Comparison of ENCODE assay signal across 26 mouse cellular contexts in genomic region chr17:71791622-71792021, GRCm38 (mm10). TPM values are rescaled to one million over a fixed set of nuclear protein-coding genes. Genes with fewer than 3 reads are reported as not detected.
A peak's percentile ranks its signal among the peaks of the same experiment; 100 is the strongest.
DNase-seq lines count a peak whose midpoint lies in the region; ATAC-seq and TF ChIP-seq lines count a peak whose summit lies in the region.
"Had no signal": no experiment of that assay in that cellular context is flagged by ENCODE, and none has a peak within 500 bp of the region (broad histone marks: within the 10 kb centered on the region; RNA-seq: fewer than 3 reads in every experiment).

No protein-coding gene starts in this region.

- intact Hi-C loops in heart, postnatal 14 days (cut with DNase I): no loop called here

- H3K27me3 ChIP-seq in C2C12 (ENCODE audit: control insufficient read depth, insufficient read depth, insufficient read length) (no peaks in the 10 kb centered on the region), myocyte (ENCODE audit: control insufficient read depth, insufficient read depth, insufficient read length) (no peaks in the 10 kb centered on the region)
- H3K27me3 ChIP-seq: CH12.LX, Patski had no signal

- H3K4me2 ChIP-seq in myocyte (ENCODE audit: low read depth): no peak overlapping the region

- TF ChIP-seq POLR2A in myocyte (IDR thresholded peaks at IDR 0.05; ENCODE audit: insufficient read length, low read depth): no peak

- H3K79me2 ChIP-seq in C2C12 (ENCODE audit: control insufficient read depth, insufficient read depth) (no peaks in the 10 kb centered on the region), myocyte (ENCODE audit: control insufficient read depth, insufficient read depth) (no peaks in the 10 kb centered on the region)

- no peak for TF ChIP-seq CTCF in C2C12 (IDR thresholded peaks at IDR 0.05; ENCODE audit: control insufficient read depth, insufficient read depth, insufficient read length)

- H3ac ChIP-seq in C2C12 (ENCODE audit: control insufficient read depth, insufficient read length, low read depth) (no peak overlapping the region), myocyte (ENCODE audit: control insufficient read depth, insufficient read length) (no peak overlapping the region)

- no peak for ATAC-seq in megakaryocyte progenitor cell, adult 5-6 weeks (replicated peaks; ENCODE audit: poor library complexity)
- ATAC-seq: activated CD4-positive, CD25-positive, alpha-beta regulatory T cell, adult 4 months; CD4-positive, CD25-positive, alpha-beta regulatory T cell, adult 4 months; Patski had no signal

- DNase-seq in heart, adult 11 months: peak; percentile 0
- DNase-seq in heart, postnatal 14 days: no peak
- no peak for DNase-seq in liver
- DNase-seq: adrenal gland, adult 2 months; adrenal gland, adult 8-10 months; adrenal gland, postnatal 10 days; adrenal gland, postnatal 14 days; adrenal gland, postnatal 25 days; adrenal gland, postnatal 36 days; B cell, adult 2 months; cerebellum, adult 11 months; cerebellum, adult 11-12 months; cerebellum, adult 18-20 months; cerebellum, adult 2 months had no signal

- no peaks in the 10 kb centered on the region for H3K79me3 ChIP-seq in C2C12 (ENCODE audit: low read depth)

- H3K36me3 ChIP-seq in C2C12 (ENCODE audit: control insufficient read depth, insufficient read depth) (no peaks in the 10 kb centered on the region), myocyte (ENCODE audit: control insufficient read depth, insufficient read depth) (no peaks in the 10 kb centered on the region)
- H3K36me3 ChIP-seq: G1E had no signal

- no peak overlapping the region for H3K4me3 ChIP-seq in C2C12 (ENCODE audit: insufficient read depth, poor library complexity, severe bottlenecking)
- no peak overlapping the region for H3K4me3 ChIP-seq in myocyte

TF ChIP-seq in C2C12, 6 proteins besides CTCF, POLR2A, EP300 and RAD21:
- TF ChIP-seq MYOD1 (IDR thresholded peaks at IDR 0.05; ENCODE audit: control insufficient read depth, insufficient read length, low read depth) (peak; percentile 70), MYOG (IDR thresholded peaks at IDR 0.05; ENCODE audit: control insufficient read depth, extremely low read depth, insufficient read length) (no peak)
TF ChIP-seq in C2C12: peak in this region for 1.

TF ChIP-seq in myocyte, 11 proteins besides CTCF, POLR2A, EP300 and RAD21:
- TF ChIP-seq MYOD1 (IDR thresholded peaks at IDR 0.05; ENCODE audit: control insufficient read depth in 1 of 3, insufficient read length in 2 of 3, low read depth in 2 of 3): peak in 2 of 3 experiments; percentile 71 to 83
- TF ChIP-seq CEBPB (IDR thresholded peaks at IDR 0.05; ENCODE audit: insufficient read depth, poor library complexity, severe bottlenecking): no peak
- no peak for TF ChIP-seq TCF12 (IDR thresholded peaks at IDR 0.05; ENCODE audit: insufficient read depth, poor library complexity, severe bottlenecking)

RNA-seq across cellular contexts. Expression of gene Clip4, which starts 23.3 kb away (rescaled TPM):
- 100 to 1,000 TPM; 154 to 172 TPM for total RNA-seq in heart, postnatal 14 days (2021)
- polyA plus RNA-seq in C2C12 (2012; fragmentation: generic; extraction: Trizol) (1.3 TPM), myocyte (2012; fragmentation: generic; extraction: Trizol) (4.2 TPM)
- 0.89 TPM in 1 of 2 replicates, not detected in the other for total RNA-seq in megakaryocyte progenitor cell, adult 5-6 weeks (2015)
- 0.17 TPM in 1 of 2 replicates, not detected in the other for total RNA-seq in megakaryocyte progenitor cell, adult 5-6 weeks (2017)
- total RNA-seq: CH12.LX, MEL had no signal
- polyA plus RNA-seq: activated CD4-positive, CD25-positive, alpha-beta regulatory T cell, adult 4 months; CD4-positive, CD25-positive, alpha-beta regulatory T cell, adult 4 months; G1E had no signal

RNA-seq across cellular contexts. Expression of gene Pcare, which starts 38.9 kb away (rescaled TPM):
- total RNA-seq in heart, postnatal 14 days (2021): under 1 TPM; 0.26 to 0.41 TPM
- polyA plus RNA-seq in C2C12 (2012; fragmentation: generic; extraction: Trizol): not detected
- polyA plus RNA-seq in myocyte (2012; fragmentation: generic; extraction: Trizol): not detected
- not detected in 2 replicates for total RNA-seq in megakaryocyte progenitor cell, adult 5-6 weeks (2015)
- total RNA-seq in megakaryocyte progenitor cell, adult 5-6 weeks (2017): not detected in 2 replicates
- total RNA-seq: adrenal gland, adult 18-20 months; adrenal gland, adult 2 months; adrenal gland, adult 8-10 months; adrenal gland, postnatal 10 days; adrenal gland, postnatal 14 days; adrenal gland, postnatal 25 days; adrenal gland, postnatal 36 days; adrenal gland, postnatal 4 days; CH12.LX; MEL had no signal
- polyA plus RNA-seq: activated CD4-positive, CD25-positive, alpha-beta regulatory T cell, adult 4 months; adrenal gland, adult 2 months; brain, embryonic 14.5 days; CD4-positive, CD25-positive, alpha-beta regulatory T cell, adult 4 months; cerebellum, adult 2 months; G1E; Patski had no signal

Comparison
In these comparisons a context has a peak if more than half of its experiments do, and no peak if none do; other contexts are left out.
1. RNA of gene Clip4, which starts 23.3 kb away (total RNA-seq): 154 to 172 TPM in heart, postnatal 14 days; 0.17 to 0.89 TPM in megakaryocyte progenitor cell, adult 5-6 weeks; every median in the first group is over 10 times any median in the second.